Mouse (Mus musculus): ENCODE data around the gene Bag3.

- no peak for TF ChIP-seq SIN3A (IDR thresholded peaks at IDR 0.05; ENCODE audit: low read length)
- TF ChIP-seq CTCF (conservative IDR thresholded peaks at IDR 0.05 in 1 of 2, IDR thresholded peaks at IDR 0.05 in 1 of 2; ENCODE audit: low read depth in 2 of 2, low read length in 2 of 2), result no peak
- no peak for TF ChIP-seq JUND (conservative IDR thresholded peaks at IDR 0.05; ENCODE audit: low read depth, low read length)
- TF ChIP-seq PAX5 (IDR thresholded peaks at IDR 0.05; ENCODE audit: low read length), result no peak
- no peak for TF ChIP-seq ZC3H11A (IDR thresholded peaks at IDR 0.05; ENCODE audit: low read depth, low read length)
- TF ChIP-seq KAT2A (IDR thresholded peaks at IDR 0.05; ENCODE audit: insufficient replicate concordance, low read length), result no peak
- TF ChIP-seq POLR2A (IDR thresholded peaks at IDR 0.05; ENCODE audit: low read depth, low read length), result no peak
- TF ChIP-seq EP300 (IDR thresholded peaks at IDR 0.05; ENCODE audit: low read length), result no peak
- TF ChIP-seq USF1 (IDR thresholded peaks at IDR 0.05; ENCODE audit: low read depth, low read length), result no peak
- TF ChIP-seq UBTF (IDR thresholded peaks at IDR 0.05; ENCODE audit: low read depth, low read length), result no peak
- TF ChIP-seq IRF4 (IDR thresholded peaks at IDR 0.05; ENCODE audit: low read depth, low read length), result no peak
- TF ChIP-seq CHD2 (IDR thresholded peaks at IDR 0.05; ENCODE audit: low read length), result no peak
- TF ChIP-seq GABPA (IDR thresholded peaks at IDR 0.05; ENCODE audit: insufficient replicate concordance, low read depth, low read length), result no peak
Observed at GRCm38 (mm10) chr7:128553105-128553705, 29.8 kb downstream of the Bag3 start.
